ENCODE assay signal across 26 mouse cellular contexts in the genomic region with DNA sequence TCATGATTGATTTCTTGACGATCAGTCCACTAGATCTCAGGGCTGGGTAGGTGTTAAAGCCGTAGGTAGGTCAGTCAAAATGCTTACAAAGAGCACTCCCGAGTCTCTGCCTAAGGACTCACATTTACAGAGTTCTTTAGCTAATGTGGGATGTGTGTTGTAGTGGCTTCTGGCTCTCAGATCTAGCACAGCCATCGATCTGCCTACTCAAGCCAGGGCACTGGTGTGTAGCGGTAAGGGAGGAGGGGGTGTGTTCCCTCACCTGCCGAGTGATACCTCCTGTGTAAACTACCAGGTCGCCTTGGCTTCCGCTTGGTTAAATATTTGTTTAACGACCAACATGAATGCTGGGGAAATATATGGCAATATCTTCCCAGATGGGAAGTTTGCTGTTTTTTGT. TPM values are rescaled to one million over a fixed set of nuclear protein-coding genes. Genes with fewer than 3 reads are reported as not detected.
A peak's percentile ranks its signal among the peaks of the same experiment; 100 is the strongest.
DNase-seq lines count a peak whose midpoint lies in the region; ATAC-seq and TF ChIP-seq lines count a peak whose summit lies in the region.
"Had no signal": no experiment of that assay in that cellular context is flagged by ENCODE, and none has a peak within 500 bp of the region (broad histone marks: within the 10 kb centered on the region; RNA-seq: fewer than 3 reads in every experiment).

No protein-coding gene starts in this region.

- DNase-seq in cerebellum, adult 9-10 months, result peak; percentile 9
- no peak for DNase-seq in cerebellum, postnatal 4 days (ENCODE audit: low spot score in 2 of 2)
- peak; percentile 49 for DNase-seq in intestine, embryonic 14.5 days (ENCODE audit: low spot score)
- peak; percentile 54 for DNase-seq in liver, adult 2 months (ENCODE audit: extremely low read depth, low read depth, low spot score)
- no peak for DNase-seq in liver
- DNase-seq in stomach, postnatal 0 days (ENCODE audit: low spot score), result no peak
- DNase-seq: adrenal gland, adult 8-10 months; adrenal gland, postnatal 14 days; adrenal gland, postnatal 36 days; B cell, adult 2 months; cerebellum, adult 11-12 months; cerebellum, adult 2 months; cerebellum, adult 9-11 months; cerebellum, postnatal 14 days; cerebellum, postnatal 36 days had no signal

- ATAC-seq in intestine, embryonic 14.5 days (replicated peaks; ENCODE audit: low FRiP score, low TSS enrichment, low read depth), result no peak
- no peak for ATAC-seq in intestine, postnatal 0 days
- ATAC-seq in stomach, embryonic 14.5 days (ENCODE audit: insufficient number of reproducible peaks, insufficient read depth, low FRiP score, low read depth), result 0 out of 2 replicates have a peak, but pooled peaks have one; percentile 33
- no peak for ATAC-seq in stomach, postnatal 0 days (ENCODE audit: low FRiP score, low TSS enrichment)
- ATAC-seq: activated CD4-positive, CD25-positive, alpha-beta regulatory T cell, adult 4 months; CD4-positive, CD25-positive, alpha-beta regulatory T cell, adult 4 months; forebrain, embryonic 13.5 days; forebrain, embryonic 15.5 days; Patski had no signal

- no peak for TF ChIP-seq CTCF in intestine, postnatal 0 days (IDR thresholded peaks at IDR 0.05; ENCODE audit: low read depth)
- TF ChIP-seq CTCF in liver, adult 2 months (IDR thresholded peaks at IDR 0.05; ENCODE audit: low read depth, low read length), result no peak
- no peak for TF ChIP-seq CTCF in stomach, postnatal 0 days (IDR thresholded peaks at IDR 0.05; ENCODE audit: low read depth)

- H3K9ac ChIP-seq in intestine, embryonic 14.5 days (ENCODE audit: low read length), result no peak overlapping the region
- H3K9ac ChIP-seq in intestine, postnatal 0 days (ENCODE audit: low read depth, low read length), result no peak overlapping the region
- H3K9ac ChIP-seq in liver, adult 2 months (ENCODE audit: low read depth, low read length), result no peak overlapping the region
- H3K9ac ChIP-seq in stomach, embryonic 14.5 days (replicated peaks; ENCODE audit: low read depth, low read length), result no peak overlapping the region
- no peak overlapping the region for H3K9ac ChIP-seq in stomach, postnatal 0 days (ENCODE audit: low read length)
- H3K9ac ChIP-seq: embryonic facial prominence, embryonic 12.5 days; forebrain, embryonic 13.5 days; forebrain, embryonic 15.5 days had no signal

- H3K4me3 ChIP-seq in intestine, embryonic 14.5 days (ENCODE audit: low read depth, low read length), result no peak overlapping the region
- H3K4me3 ChIP-seq in intestine, postnatal 0 days (ENCODE audit: low read depth, low read length), result no peak overlapping the region
- H3K4me3 ChIP-seq in liver, adult 2 months (ENCODE audit: insufficient read depth, low read depth, low read length), result no peak overlapping the region
- no peak overlapping the region for H3K4me3 ChIP-seq in stomach, embryonic 14.5 days (ENCODE audit: low read depth, low read length)
- H3K4me3 ChIP-seq in stomach, postnatal 0 days (ENCODE audit: low read depth, low read length), result no peak overlapping the region
- H3K4me3 ChIP-seq: embryonic facial prominence, embryonic 10.5 days; embryonic facial prominence, embryonic 12.5 days; forebrain, embryonic 13.5 days; forebrain, embryonic 15.5 days had no signal

- H3K27ac ChIP-seq in intestine, embryonic 14.5 days (ENCODE audit: low read depth), result no peak overlapping the region
- no peak overlapping the region for H3K27ac ChIP-seq in intestine, postnatal 0 days (ENCODE audit: low read depth, low read length)
- no peak overlapping the region for H3K27ac ChIP-seq in liver, adult 2 months (replicated peaks; ENCODE audit: insufficient read depth, low read depth, low read length)
- no peak overlapping the region for H3K27ac ChIP-seq in stomach, embryonic 14.5 days (ENCODE audit: low read length)
- no peak overlapping the region for H3K27ac ChIP-seq in stomach, postnatal 0 days (replicated peaks)
- H3K27ac ChIP-seq: embryonic facial prominence, embryonic 10.5 days; embryonic facial prominence, embryonic 12.5 days; forebrain, embryonic 13.5 days; forebrain, embryonic 15.5 days had no signal

- peaks cover 19% of the 10 kb centered on the region; the same call in 1 of the 2 replicates for H3K79me2 ChIP-seq in liver, adult 2 months (ENCODE audit: control insufficient read depth, insufficient read depth, low read length)

- 51% methylated on average over 9 of the region's 9 CpGs for WGBS in intestine, embryonic 14.5 days
- 35% methylated on average over 9 of the region's 9 CpGs for WGBS in intestine, postnatal 0 days
- 34% methylated on average over 9 of the region's 9 CpGs for WGBS in liver, adult 2 months
- 53% methylated on average over 9 of the region's 9 CpGs for WGBS in stomach, embryonic 14.5 days
- WGBS in stomach, postnatal 0 days, result 52% methylated on average over 9 of the region's 9 CpGs

- H3K27me3 ChIP-seq in intestine, embryonic 14.5 days (replicated peaks; ENCODE audit: control insufficient read depth, insufficient read depth, low read length), result no peaks in the 10 kb centered on the region
- H3K27me3 ChIP-seq in intestine, postnatal 0 days (replicated peaks; ENCODE audit: control insufficient read depth, insufficient read depth, low read length), result no peaks in the 10 kb centered on the region
- H3K27me3 ChIP-seq in liver, adult 2 months (ENCODE audit: control insufficient read depth, insufficient read depth, low read length), result no peaks in the 10 kb centered on the region
- H3K27me3 ChIP-seq in stomach, embryonic 14.5 days (ENCODE audit: control insufficient read depth, insufficient read depth, low read length), result no peaks in the 10 kb centered on the region
- no peaks in the 10 kb centered on the region for H3K27me3 ChIP-seq in stomach, postnatal 0 days (ENCODE audit: control insufficient read depth, insufficient read depth, low read length)
- H3K27me3 ChIP-seq: CH12.LX; embryonic facial prominence, embryonic 12.5 days; forebrain, embryonic 15.5 days; Patski had no signal

- no peaks in the 10 kb centered on the region for H3K36me3 ChIP-seq in intestine, embryonic 14.5 days (ENCODE audit: control insufficient read depth, insufficient read depth, low read length)
- H3K36me3 ChIP-seq in intestine, postnatal 0 days (ENCODE audit: control insufficient read depth, insufficient read depth), result no peaks in the 10 kb centered on the region
- H3K36me3 ChIP-seq in liver, adult 2 months (ENCODE audit: control insufficient read depth, insufficient read depth, low read length), result no peaks in the 10 kb centered on the region
- H3K36me3 ChIP-seq in stomach, embryonic 14.5 days (ENCODE audit: control insufficient read depth, insufficient read depth, low read length), result no peaks in the 10 kb centered on the region
- no peaks in the 10 kb centered on the region for H3K36me3 ChIP-seq in stomach, postnatal 0 days (ENCODE audit: control insufficient read depth, insufficient read depth, low read length)
- H3K36me3 ChIP-seq: embryonic facial prominence, embryonic 10.5 days; embryonic facial prominence, embryonic 12.5 days; forebrain, embryonic 15.5 days; G1E had no signal

- no peak overlapping the region for H3K4me2 ChIP-seq in intestine, embryonic 14.5 days (ENCODE audit: low read length)
- H3K4me2 ChIP-seq in intestine, postnatal 0 days (replicated peaks; ENCODE audit: low read depth), result no peak overlapping the region
- no peak overlapping the region for H3K4me2 ChIP-seq in stomach, embryonic 14.5 days (replicated peaks; ENCODE audit: low read depth, low read length)
- H3K4me2 ChIP-seq in stomach, postnatal 0 days (replicated peaks; ENCODE audit: low read depth), result no peak overlapping the region
- H3K4me2 ChIP-seq: embryonic facial prominence, embryonic 12.5 days; forebrain, embryonic 13.5 days; forebrain, embryonic 15.5 days had no signal

- no peak for TF ChIP-seq POLR2A in liver, adult 2 months (IDR thresholded peaks at IDR 0.05; ENCODE audit: extremely low read depth, insufficient read depth, low read length)

- H3K4me1 ChIP-seq in intestine, embryonic 14.5 days (replicated peaks; ENCODE audit: control insufficient read depth, insufficient read depth, low read length), result peaks cover 9% of the 10 kb centered on the region; the same call in 1 of the 2 replicates
- no peaks in the 10 kb centered on the region for H3K4me1 ChIP-seq in intestine, postnatal 0 days (replicated peaks; ENCODE audit: control insufficient read depth, insufficient read depth, low read length)
- peaks cover 6% of the 10 kb centered on the region for H3K4me1 ChIP-seq in liver, adult 2 months (ENCODE audit: control insufficient read depth, insufficient read depth, low read length)
- peaks cover 6% of the 10 kb centered on the region; the same call in 1 of the 2 replicates for H3K4me1 ChIP-seq in stomach, embryonic 14.5 days (ENCODE audit: control insufficient read depth, insufficient read depth, low read length)
- no peaks in the 10 kb centered on the region for H3K4me1 ChIP-seq in stomach, postnatal 0 days (replicated peaks; ENCODE audit: control insufficient read depth, insufficient read depth)
- H3K4me1 ChIP-seq: forebrain, embryonic 13.5 days; forebrain, embryonic 15.5 days had no signal

- no peak for TF ChIP-seq EP300 in stomach, postnatal 0 days (optimal IDR thresholded peaks at IDR 0.05)

- H3K9me3 ChIP-seq in intestine, embryonic 14.5 days (ENCODE audit: control insufficient read depth, low read length), result no peaks in the 10 kb centered on the region
- H3K9me3 ChIP-seq in intestine, postnatal 0 days (ENCODE audit: control insufficient read depth), result no peaks in the 10 kb centered on the region
- no peaks in the 10 kb centered on the region for H3K9me3 ChIP-seq in stomach, embryonic 14.5 days (ENCODE audit: control insufficient read depth, low read depth, low read length)
- no peaks in the 10 kb centered on the region for H3K9me3 ChIP-seq in stomach, postnatal 0 days (ENCODE audit: control insufficient read depth, low read length)
- H3K9me3 ChIP-seq: embryonic facial prominence, embryonic 10.5 days; embryonic facial prominence, embryonic 12.5 days; forebrain, embryonic 13.5 days; forebrain, embryonic 15.5 days; G1E had no signal

RNA-seq across cellular contexts. Expression of a gene that starts 12.0 kb away (rescaled TPM):
- polyA plus RNA-seq in intestine, embryonic 14.5 days (2014; fragmentation: Nextera tagmentation; extraction: Ambion mirVana), result 11.4 and 12.1 TPM in 2 replicates
- 2.5 and 2.9 TPM in 2 replicates for polyA plus RNA-seq in intestine, postnatal 0 days (2015; fragmentation: Nextera tagmentation; extraction: Ambion mirVana)
- 1.4 and 1.7 TPM in 2 replicates for total RNA-seq in liver, adult 2 months (2014; rRNA removed)
- 0.56 and 0.60 TPM in 2 replicates for polyA plus RNA-seq in liver, adult 2 months (2012; rRNA removed)
- 13.0 and 14.4 TPM in 2 replicates for polyA plus RNA-seq in stomach, embryonic 14.5 days (2014; fragmentation: Nextera tagmentation; extraction: Ambion mirVana)
- 2.6 and 3.1 TPM in 2 replicates for polyA plus RNA-seq in stomach, postnatal 0 days (2015; fragmentation: Nextera tagmentation; extraction: Ambion mirVana)
- total RNA-seq: CH12.LX had no signal
- polyA plus RNA-seq: activated CD4-positive, CD25-positive, alpha-beta regulatory T cell, adult 4 months; CD4-positive, CD25-positive, alpha-beta regulatory T cell, adult 4 months; G1E had no signal

Comparison
In these comparisons a context has a peak if more than half of its experiments do, and no peak if none do; other contexts are left out.
1. DNase-seq: peak in cerebellum, adult 9-10 months (single experiment), intestine, embryonic 14.5 days (single experiment) and liver, adult 2 months (single experiment); none in cerebellum, postnatal 4 days (0 of 2), liver (single experiment) and stomach, postnatal 0 days (single experiment).